Mouse (Mus musculus): Measurements from ENCODE around the gene Sctr. TPM values are rescaled to one million over a fixed set of nuclear protein-coding genes. Genes with fewer than 3 reads are reported as not detected.

The Sctr gene
- 10 to 100 TPM in 3 of 4 experiments, 1 to 10 TPM in 1; 9.9 to 17.6 (median 12.3) TPM for total RNA-seq (2022)

- DNase-seq = no peak
These were observed at the start of gene Sctr for GRCm38 (mm10) chr1:120006844-120007790. TSS of gene Sctr (plus strand) at chr1:120006894.

- DNase-seq = no peak
These were observed 48.9 kb upstream of the Sctr start for GRCm38 (mm10) chr1:119957716-119958222.

- no peak for DNase-seq
These were observed 47.2 kb upstream of the Sctr start for GRCm38 (mm10) chr1:119959464-119959863.

- DNase-seq = no peak
These were observed 46.8 kb upstream of the Sctr start for GRCm38 (mm10) chr1:119959920-119960319.

- DNase-seq = no peak
These were observed 40.7 kb upstream of the Sctr start for GRCm38 (mm10) chr1:119965804-119966514.

- no peak for DNase-seq
These were observed 33.6 kb upstream of the Sctr start for GRCm38 (mm10) chr1:119973117-119973516.

- no peak for DNase-seq
These were observed 31.6 kb upstream of the Sctr start for GRCm38 (mm10) chr1:119975141-119975540.

- DNase-seq = no peak
These were observed 20.1 kb upstream of the Sctr start for GRCm38 (mm10) chr1:119986555-119986954.

- peak; percentile 38 for DNase-seq
These were observed 9.7 kb upstream of the Sctr start, which contains the start of gene Cfap221 for GRCm38 (mm10) chr1:119996798-119997581. TSS of gene Cfap221 (minus strand) at chr1:119997234.

- no peak for DNase-seq
These were observed 9.1 kb upstream of the Sctr start for GRCm38 (mm10) chr1:119997644-119998043.

GRCm38 (mm10) chr1:120007851-120008588, 1.3 kb downstream of the Sctr start:
- no peak for DNase-seq

GRCm38 (mm10) chr1:120012638-120013037, 5.9 kb downstream of the Sctr start:
- no peak for DNase-seq

- DNase-seq = peak; percentile 24
These were observed 6.4 kb downstream of the Sctr start for GRCm38 (mm10) chr1:120013111-120013510.

- DNase-seq = no peak
These were observed 9.5 kb downstream of the Sctr start for GRCm38 (mm10) chr1:120016240-120016639.

GRCm38 (mm10) chr1:120018900-120019299, 12.2 kb downstream of the Sctr start:
- no peak for DNase-seq

- DNase-seq = no peak
These were observed 12.7 kb downstream of the Sctr start for GRCm38 (mm10) chr1:120019428-120019827.

- no peak for DNase-seq
These were observed 13.7 kb downstream of the Sctr start for GRCm38 (mm10) chr1:120020322-120020897.

GRCm38 (mm10) chr1:120021951-120022350, 15.3 kb downstream of the Sctr start:
- DNase-seq = no peak

- no peak for DNase-seq
These were observed 17.8 kb downstream of the Sctr start for GRCm38 (mm10) chr1:120024331-120025049.

GRCm38 (mm10) chr1:120025050-120025439, 18.4 kb downstream of the Sctr start:
- no peak for DNase-seq
